Mouse (Mus musculus): Measurements from ENCODE around the gene Nav2. TPM values are rescaled to one million over a fixed set of nuclear protein-coding genes. Genes with fewer than 3 reads are reported as not detected.

Nav2 gene
- total and polyA plus RNA-seq, 3 experiments = under 0.01 TPM; not detected in 2

DNA sequence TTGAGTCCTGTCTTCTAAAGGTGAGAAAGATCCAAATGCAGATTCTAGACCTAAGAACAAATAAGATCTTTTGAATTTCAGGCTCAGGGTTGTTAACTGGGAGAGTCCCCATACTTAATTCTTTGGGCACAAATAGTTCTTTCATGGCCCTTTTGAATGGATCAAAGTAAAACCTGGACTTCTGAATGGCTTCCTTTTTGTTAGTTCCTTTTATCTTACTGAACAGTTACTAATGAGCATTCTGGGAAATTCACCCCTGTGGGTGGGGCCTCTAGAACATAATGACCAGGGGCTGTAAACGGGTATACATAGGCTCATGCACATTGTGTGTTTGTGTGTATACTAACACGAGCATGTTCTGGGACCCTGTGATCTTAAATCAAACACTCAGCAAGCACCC lies 429.2 kb downstream of the Nav2 start (continued):
- no peak for TF ChIP-seq BHLHE40 (IDR thresholded peaks at IDR 0.05; ENCODE audit: low read depth, low read length)
- no peak for TF ChIP-seq SIN3A (IDR thresholded peaks at IDR 0.05; ENCODE audit: low read length)
- no peak for TF ChIP-seq TBP (conservative IDR thresholded peaks at IDR 0.05; ENCODE audit: low read depth, low read length)

DNA sequence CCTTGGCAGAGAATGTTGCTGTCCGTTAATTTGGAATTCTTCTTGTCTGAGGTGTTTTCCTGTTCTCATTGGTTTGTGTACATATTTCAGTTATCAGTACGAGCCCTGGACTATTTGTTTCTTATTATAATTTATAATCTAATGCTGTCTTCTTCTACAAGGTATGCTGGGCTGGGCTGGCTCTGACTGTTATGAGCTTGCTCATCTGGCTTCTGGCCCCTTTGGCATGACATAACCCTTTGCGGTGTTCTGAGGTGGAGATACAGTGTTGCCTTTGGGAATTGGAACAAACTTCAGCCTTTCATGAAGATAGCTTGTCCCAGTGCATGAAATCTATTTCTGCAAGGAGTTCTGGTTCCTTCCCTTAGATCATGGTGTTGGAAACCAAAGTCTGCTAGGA lies 431.4 kb downstream of the Nav2 start:
- dilution Hi-C loops (cut with MboI; ENCODE audit: extremely low pct_ligation_motif_present, extremely low pct_unique_long_range_greater_than_20kb, low sequenced_read_pairs) (no loop called here), in situ Hi-C loops (cut with MboI; ENCODE audit: low pct_ligation_motif_present, low pct_unique_long_range_greater_than_20kb, low sequenced_read_pairs) (no loop called here)
- DNase-seq (ENCODE audit: extremely low read depth) = no peak
- no peak overlapping the region for H3K9ac ChIP-seq (ENCODE audit: insufficient read depth, low read depth)
- H3K4me2 ChIP-seq (ENCODE audit: insufficient read depth, low read depth, poor library complexity, severe bottlenecking) = no peak overlapping the region
- TF ChIP-seq MAX (IDR thresholded peaks at IDR 0.05; ENCODE audit: low read length) = no peak
- TF ChIP-seq ZNF384 (IDR thresholded peaks at IDR 0.05; ENCODE audit: low read depth, low read length) = no peak
- no peak for TF ChIP-seq SIN3A (IDR thresholded peaks at IDR 0.05; ENCODE audit: low read length)
- no peak for TF ChIP-seq MAZ (IDR thresholded peaks at IDR 0.05; ENCODE audit: low read depth, low read length)
- no peak for TF ChIP-seq ELF1 (IDR thresholded peaks at IDR 0.05; ENCODE audit: low read depth, low read length)
- TF ChIP-seq CTCF (conservative IDR thresholded peaks at IDR 0.05 in 1 of 2, IDR thresholded peaks at IDR 0.05 in 1 of 2; ENCODE audit: low read depth in 2 of 2, low read length in 2 of 2) = no peak
- no peak for TF ChIP-seq IRF4 (IDR thresholded peaks at IDR 0.05; ENCODE audit: low read depth, low read length)
- no peak for TF ChIP-seq MYC (IDR thresholded peaks at IDR 0.05; ENCODE audit: low read depth, low read length)
- TF ChIP-seq JUND (conservative IDR thresholded peaks at IDR 0.05; ENCODE audit: low read depth, low read length) = no peak
- TF ChIP-seq MXI1 (IDR thresholded peaks at IDR 0.05; ENCODE audit: low read depth, low read length) = no peak
- no peak for TF ChIP-seq USF1 (IDR thresholded peaks at IDR 0.05; ENCODE audit: low read depth, low read length)
- no peak for TF ChIP-seq MEF2A (IDR thresholded peaks at IDR 0.05; ENCODE audit: borderline replicate concordance, low read depth, low read length)
- TF ChIP-seq BHLHE40 (IDR thresholded peaks at IDR 0.05; ENCODE audit: low read depth, low read length) = no peak
- TF ChIP-seq SMC3 (IDR thresholded peaks at IDR 0.05; ENCODE audit: low read depth, low read length) = no peak
- TF ChIP-seq TCF12 (IDR thresholded peaks at IDR 0.05; ENCODE audit: low read depth, low read length) = no peak
- TF ChIP-seq CHD1 (IDR thresholded peaks at IDR 0.05; ENCODE audit: low read depth, low read length) = no peak
- H3K36me3 ChIP-seq (replicated peaks in 1 of 2; ENCODE audit: control insufficient read depth in 1 of 2, insufficient read depth in 1 of 2, low read length in 1 of 2) = no peaks in the 10 kb centered on the region
- H3K27ac ChIP-seq (ENCODE audit: insufficient read depth, low read depth) = no peak overlapping the region
- H3K4me3 ChIP-seq (replicated peaks in 1 of 3; ENCODE audit: low read depth in 2 of 3, low read length in 2 of 3, poor library complexity in 1 of 3) = no peak overlapping the region
- no peaks in the 10 kb centered on the region for H3K79me2 ChIP-seq (replicated peaks; ENCODE audit: control insufficient read depth, extremely low read depth, insufficient read depth, poor library complexity, severe bottlenecking)
- H3K4me1 ChIP-seq (ENCODE audit: control insufficient read depth in 1 of 2, insufficient read depth in 2 of 2) = no peaks in the 10 kb centered on the region
- H3K27me3 ChIP-seq (replicated peaks) = peaks cover 44% of the 10 kb centered on the region
- H3K9me3 ChIP-seq (replicated peaks; ENCODE audit: low read length) = no peaks in the 10 kb centered on the region

DNA sequence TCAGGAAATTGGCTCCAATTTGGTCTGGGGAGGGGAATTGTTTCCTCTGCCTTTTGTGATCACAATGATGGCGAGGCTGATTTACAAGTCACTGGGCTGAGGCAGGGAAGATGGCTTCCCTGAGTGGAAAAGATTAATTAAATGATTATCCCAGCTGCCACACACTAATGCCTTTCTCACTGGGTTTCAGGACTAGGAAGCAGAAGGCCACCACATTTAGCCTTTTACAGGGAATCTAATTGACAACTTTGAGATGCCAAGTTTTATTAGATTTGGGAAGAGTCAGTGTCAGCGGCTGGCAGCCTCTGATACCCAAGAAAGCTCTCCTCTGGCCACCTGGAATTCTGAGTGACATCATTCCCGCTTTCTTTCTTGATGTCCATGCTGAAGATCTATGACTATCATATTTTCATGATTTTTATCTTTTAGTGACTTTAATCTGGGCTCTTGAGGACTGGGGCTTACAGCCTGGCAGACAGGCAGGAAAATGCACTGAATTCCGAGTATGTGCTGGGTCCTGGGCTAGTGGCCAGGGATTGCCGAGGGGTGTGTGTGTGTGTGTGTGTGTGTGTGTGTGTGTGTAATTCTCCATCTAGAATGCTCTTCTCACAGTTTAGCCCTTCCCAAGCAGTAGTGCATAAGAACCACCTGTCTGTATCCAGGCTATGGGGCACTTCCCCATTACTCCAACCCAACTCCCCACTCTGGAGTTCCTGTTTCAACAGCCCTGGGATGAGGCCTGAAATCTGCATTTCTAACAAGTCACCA lies 432.8 kb downstream of the Nav2 start:
- Histone ChIP-seq H3K9me3 (replicated peaks; ENCODE audit: low read length) (no peaks in the 10 kb centered on the region), H3K9ac (ENCODE audit: insufficient read depth, low read depth) (no peak overlapping the region), H3K79me2 (replicated peaks; ENCODE audit: control insufficient read depth, extremely low read depth, insufficient read depth, poor library complexity, severe bottlenecking) (no peaks in the 10 kb centered on the region), H3K27ac (ENCODE audit: insufficient read depth, low read depth) (no peak overlapping the region), H3K4me3 (replicated peaks in 1 of 3; ENCODE audit: low read depth in 2 of 3, low read length in 2 of 3, poor library complexity in 1 of 3) (no peak overlapping the region), H3K36me3 (replicated peaks in 1 of 2; ENCODE audit: control insufficient read depth in 1 of 2, insufficient read depth in 1 of 2, low read length in 1 of 2) (no peaks in the 10 kb centered on the region), H3K27me3 (replicated peaks) (peaks cover 48% of the 10 kb centered on the region), H3K4me2 (ENCODE audit: insufficient read depth, low read depth, poor library complexity, severe bottlenecking) (no peak overlapping the region), H3K4me1 (ENCODE audit: control insufficient read depth in 1 of 2, insufficient read depth in 2 of 2) (no peaks in the 10 kb centered on the region)
- no peak for TF ChIP-seq HCFC1 (IDR thresholded peaks at IDR 0.05; ENCODE audit: low read depth, low read length)
- TF ChIP-seq CTCF (conservative IDR thresholded peaks at IDR 0.05 in 1 of 2, IDR thresholded peaks at IDR 0.05 in 1 of 2; ENCODE audit: low read depth in 2 of 2, low read length in 2 of 2) = no peak
- no peak for TF ChIP-seq BHLHE40 (IDR thresholded peaks at IDR 0.05; ENCODE audit: low read depth, low read length)
- TF ChIP-seq RAD21 (IDR thresholded peaks at IDR 0.05; ENCODE audit: low read depth, low read length) = no peak
- no peak for TF ChIP-seq MAZ (IDR thresholded peaks at IDR 0.05; ENCODE audit: low read depth, low read length)
- no peak for TF ChIP-seq ZMIZ1 (IDR thresholded peaks at IDR 0.05; ENCODE audit: low read depth, low read length)
- TF ChIP-seq USF1 (IDR thresholded peaks at IDR 0.05; ENCODE audit: low read depth, low read length) = no peak
- TF ChIP-seq MAX (IDR thresholded peaks at IDR 0.05; ENCODE audit: low read length) = no peak
- TF ChIP-seq CHD2 (IDR thresholded peaks at IDR 0.05; ENCODE audit: low read length) = no peak
- TF ChIP-seq ZC3H11A (IDR thresholded peaks at IDR 0.05; ENCODE audit: low read depth, low read length) = no peak
- no peak for TF ChIP-seq ELF1 (IDR thresholded peaks at IDR 0.05; ENCODE audit: low read depth, low read length)
- no peak for TF ChIP-seq TCF12 (IDR thresholded peaks at IDR 0.05; ENCODE audit: low read depth, low read length)
- no peak for TF ChIP-seq NELFE (IDR thresholded peaks at IDR 0.05; ENCODE audit: low read depth, low read length)
- no peak for TF ChIP-seq NRF1 (IDR thresholded peaks at IDR 0.05; ENCODE audit: low read depth, low read length)
- no peak for TF ChIP-seq JUND (conservative IDR thresholded peaks at IDR 0.05; ENCODE audit: low read depth, low read length)
- TF ChIP-seq SIN3A (IDR thresholded peaks at IDR 0.05; ENCODE audit: low read length) = no peak
- no peak for TF ChIP-seq MYC (IDR thresholded peaks at IDR 0.05; ENCODE audit: low read depth, low read length)
- in situ Hi-C loops (cut with MboI; ENCODE audit: low pct_ligation_motif_present, low pct_unique_long_range_greater_than_20kb, low sequenced_read_pairs) = no loop called here
- no peak for DNase-seq (ENCODE audit: extremely low read depth)
- dilution Hi-C loops (cut with MboI; ENCODE audit: extremely low pct_ligation_motif_present, extremely low pct_unique_long_range_greater_than_20kb, low sequenced_read_pairs) = no loop called here
